Mouse (Mus musculus): ENCODE results near the gene Tmem132c.

- TF ChIP-seq POLR2A (IDR thresholded peaks at IDR 0.05; ENCODE audit: insufficient read depth, low read depth, low read length) (no peak), CTCF (IDR thresholded peaks at IDR 0.05; ENCODE audit: insufficient read depth, low read depth, low read length) (no peak)
Measured at GRCm38 (mm10) chr5:127241925-127242762, 536 bp downstream of the Tmem132c start.

Measured in olfactory bulb, adult 2 months (tissue).